Mouse (Mus musculus) midbrain, postnatal 0 days (tissue): ENCODE data around the gene Cnga4. TPM values are rescaled to one million over a fixed set of nuclear protein-coding genes. Genes with fewer than 3 reads are reported as not detected.
"Not testable (repeated sequence)": the region's sequence is repeated elsewhere in the genome, so short reads cannot be mapped to it uniquely, and the experiment has no call there.

Source experiments
- ATAC-seq: fragments of 200-750 bp; cut with Nextera tagmentation; 2 replicates; pipeline ENCODE4 v1.8.0; 2017; ENCODE audit warnings: moderate number of reproducible peaks, mild to moderate bottlenecking, moderate TSS enrichment, moderate library complexity; ENCODE audit not compliant: low FRiP score
- DNase-seq: peaks from one replicate; pipeline ENCODE4 v3.0.0-alpha.2; 2015; ENCODE audit warnings: low spot score
- H3K27ac ChIP-seq: fragments of 300-500 bp; sonication (generic); 2 replicates; pipeline ENCODE4 v1.5.1; 2014; ENCODE audit warnings: low read depth, mild to moderate bottlenecking, low read length, mixed read lengths
- H3K27me3 ChIP-seq: fragments of 300-500 bp; sonication (generic); 2 replicates; pipeline ENCODE4 v1.6.1; 2014; ENCODE audit warnings: low read length, control low read depth, mixed read lengths; ENCODE audit not compliant: insufficient read depth
- H3K36me3 ChIP-seq: fragments of 300-500 bp; sonication (generic); 2 replicates; pipeline ENCODE4 v1.6.1; 2014; ENCODE audit warnings: low read length, control low read depth, mixed read lengths; ENCODE audit not compliant: insufficient read depth
- H3K4me1 ChIP-seq: fragments of 300-500 bp; sonication (generic); 2 replicates; pipeline ENCODE4 v1.6.1; 2014; ENCODE audit warnings: mild to moderate bottlenecking, control low read depth, antibody characterized with exemption, low read length, mixed read lengths; ENCODE audit not compliant: insufficient read depth
- H3K4me2 ChIP-seq: fragments of 300-500 bp; sonication (generic); 2 replicates; pipeline ENCODE4 v1.6.1; 2014; ENCODE audit warnings: low read depth, mild to moderate bottlenecking, low read length, mixed read lengths; ENCODE audit not compliant: poor library complexity, severe bottlenecking
- H3K4me3 ChIP-seq: fragments of 300-500 bp; sonication (generic); 2 replicates; pipeline ENCODE4 v1.5.1; 2014; ENCODE audit warnings: low read depth, mild to moderate bottlenecking, low read length, moderate library complexity
- H3K9ac ChIP-seq: fragments of 300-500 bp; sonication (generic); replicated peaks from 2 replicates; pipeline ENCODE4 v1.6.1; 2014; ENCODE audit warnings: mild to moderate bottlenecking, low read length, moderate library complexity, mixed read lengths; ENCODE audit not compliant: poor library complexity, severe bottlenecking
- H3K9me3 ChIP-seq: fragments of 300-500 bp; sonication (generic); 2 replicates; pipeline ENCODE4 v1.6.1; 2016; ENCODE audit warnings: low read length, control low read depth
- CTCF ChIP-seq: IDR thresholded peaks from 2 replicates; pipeline ENCODE4 v1.5.1; 2016; ENCODE audit warnings: antibody characterized with exemption, mild to moderate bottlenecking
- WGBS: fragments of 180-500 bp; shearing (Covaris S2); extraction: QIAGEN DNeasy Blood & Tissue Kit; methylation state at CpG from one replicate; pipeline ENCODE4 v1.1.7; 2014; 5-methylcytosine and 5-hydroxymethylcytosine counted together
- polyA plus RNA-seq: library from polyadenylated mRNA; unstranded; fragments of >200 nt; fragmentation: Nextera tagmentation; extraction: Ambion mirVana; gene quantifications from 2 replicates; pipeline ENCODE4 v1.2.1, GENCODE M21; 2015
- total RNA-seq: library from RNA; depleted of rRNA; stranded (reverse); fragments of >200 nt; gene quantifications from 2 replicates; pipeline ENCODE4 v1.2.3, GENCODE M21; 2014

Cnga4 gene
- total and polyA plus RNA-seq, 2 experiments from 2014 or later, result 0.21 to 0.49 TPM

- DNase-seq (peak; percentile 99), ATAC-seq (peak; percentile 99)
- H3K9me3 ChIP-seq, result no peaks in the 10 kb centered on the region
- H3K4me2 ChIP-seq, result peak within 1 kb of the TSS; percentile 68
- H3K36me3 ChIP-seq, result no peaks in the 10 kb centered on the region
- peak within 1 kb of the TSS; percentile 90 for H3K9ac ChIP-seq
- WGBS, result under 1% methylated on average over 54 of the region's 55 CpGs
- peak within 1 kb of the TSS; percentile 86 for H3K4me3 ChIP-seq
- H3K27ac ChIP-seq, result peak within 1 kb of the TSS; percentile 76
- TF ChIP-seq CTCF, result peak; percentile 12; the same call in 1 of the 2 replicates
- no peaks in the 10 kb centered on the region for H3K27me3 ChIP-seq
- peaks cover 4% of the 10 kb centered on the region; the same call in 1 of the 2 replicates for H3K4me1 ChIP-seq
Measured at GRCm38 (mm10) chr7:105399935-105400624, 4.3 kb upstream of the Cnga4 start, which contains the start of gene Fam160a2. TSS of gene Fam160a2 (minus strand) at chr7:105400054.

GRCm38 (mm10) chr7:105406322-105406721 is 2.0 kb downstream of the Cnga4 start:
- DNase-seq, result no peak
- Histone ChIP-seq H3K4me2 (no peak overlapping the region), H3K36me3 (no peaks in the 10 kb centered on the region), H3K9ac (no peak overlapping the region), H3K4me1 (no peaks in the 10 kb centered on the region), H3K9me3 (no peaks in the 10 kb centered on the region), H3K4me3 (no peak overlapping the region), H3K27me3 (no peaks in the 10 kb centered on the region), H3K27ac (no peak overlapping the region)
- TF ChIP-seq CTCF, result no peak
- ATAC-seq, result no peak
- 75% methylated on average over 1 of the region's 1 CpGs for WGBS

DNA sequence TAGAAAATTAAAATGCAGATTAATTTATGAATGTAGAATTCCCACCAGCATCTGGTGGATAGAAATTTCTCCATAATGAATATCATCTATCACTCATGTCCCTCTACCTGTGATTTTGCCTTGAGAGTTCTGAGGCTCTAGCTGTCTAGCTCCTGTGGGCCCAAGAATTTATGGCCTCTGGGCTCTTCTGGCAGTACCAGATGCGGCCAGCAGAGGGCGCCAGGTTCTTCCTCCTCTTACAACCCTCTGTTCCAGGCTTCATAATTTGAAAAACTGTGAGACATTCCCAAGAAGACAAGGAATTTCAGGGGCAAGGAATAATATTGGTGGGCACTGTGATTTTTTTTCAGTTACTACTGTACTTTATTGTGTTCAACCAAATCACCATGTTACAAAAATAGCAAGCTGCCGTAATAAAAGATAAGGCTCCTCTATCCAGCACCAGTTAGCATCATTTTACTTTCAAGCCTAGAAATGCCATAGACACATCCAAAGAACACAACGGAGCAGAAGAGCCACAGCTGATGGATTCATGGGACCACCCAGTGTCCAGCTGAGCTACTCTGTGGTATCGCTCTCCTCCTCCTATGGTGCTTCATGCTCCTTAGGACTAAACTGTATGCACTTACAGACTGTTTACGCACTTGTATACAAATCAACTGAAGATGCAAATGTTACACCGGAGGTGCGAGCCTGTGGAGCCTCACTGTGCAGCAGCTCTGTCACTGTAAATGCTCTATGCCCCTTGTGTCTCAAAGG is 7.7 kb downstream of the Cnga4 start:
- TF ChIP-seq CTCF, result peak; percentile 87
- not testable (repeated sequence) for ATAC-seq, H3K27ac ChIP-seq, H3K9ac ChIP-seq, H3K36me3 ChIP-seq, H3K4me1 ChIP-seq, H3K9me3 ChIP-seq, H3K27me3 ChIP-seq, H3K4me3 ChIP-seq, H3K4me2 ChIP-seq
- WGBS, result 61% methylated on average over 8 of the region's 8 CpGs
- peak; percentile 65 for DNase-seq

DNA sequence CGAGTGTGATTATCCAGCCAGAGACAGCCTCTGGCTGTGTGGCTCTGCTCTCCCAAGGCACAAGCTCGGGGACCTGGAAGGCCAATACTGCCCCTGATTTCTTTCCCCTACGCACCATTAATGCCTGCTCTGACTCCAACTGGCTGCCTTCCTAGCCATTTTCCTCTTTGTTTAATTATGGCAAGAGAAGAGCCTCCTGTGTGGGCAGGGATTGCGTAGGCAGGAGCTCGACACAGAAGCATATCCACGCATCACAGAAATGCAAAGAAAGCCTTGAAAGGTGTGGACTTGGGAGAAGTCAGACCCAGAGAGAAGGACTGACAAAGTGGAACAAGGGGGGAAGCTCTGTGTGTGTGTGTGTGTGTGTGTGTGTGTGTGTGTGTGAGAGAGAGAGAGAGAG is 10.0 kb downstream of the Cnga4 start:
- Histone ChIP-seq H3K36me3 (no peaks in the 10 kb centered on the region), H3K9ac (no peak overlapping the region)

GRCm38 (mm10) chr7:105416529-105416928 is 12.2 kb downstream of the Cnga4 start:
- Histone ChIP-seq H3K4me1 (no peaks in the 10 kb centered on the region), H3K4me2 (no peak overlapping the region), H3K4me3 (no peak overlapping the region), H3K9me3 (no peaks in the 10 kb centered on the region), H3K27ac (no peak overlapping the region), H3K36me3 (no peaks in the 10 kb centered on the region), H3K9ac (no peak overlapping the region), H3K27me3 (no peaks in the 10 kb centered on the region)
- 95% methylated on average over 7 of the region's 7 CpGs for WGBS
- DNase-seq, result no peak
- no peak for TF ChIP-seq CTCF
- ATAC-seq, result no peak

More for the DNA sequence above, 10.0 kb downstream of the Cnga4 start:
- H3K4me1 ChIP-seq, result no peaks in the 10 kb centered on the region
- H3K4me3 ChIP-seq, result no peak overlapping the region
- no peaks in the 10 kb centered on the region for H3K9me3 ChIP-seq
- H3K27me3 ChIP-seq, result no peaks in the 10 kb centered on the region
- no peak for TF ChIP-seq CTCF
- H3K4me2 ChIP-seq, result no peak overlapping the region
- no peak overlapping the region for H3K27ac ChIP-seq
- DNase-seq, result no peak
- 57% methylated on average over 6 of the region's 6 CpGs for WGBS
- ATAC-seq, result no peak

GRCm38 (mm10) chr7:105418106-105418505 is 13.7 kb downstream of the Cnga4 start:
- Histone ChIP-seq H3K4me2 (no peak overlapping the region), H3K27me3 (no peaks in the 10 kb centered on the region), H3K36me3 (no peaks in the 10 kb centered on the region), H3K9me3 (no peaks in the 10 kb centered on the region), H3K4me3 (no peak overlapping the region), H3K4me1 (no peaks in the 10 kb centered on the region), H3K9ac (no peak overlapping the region), H3K27ac (peak overlapping the region; percentile 57)
- ATAC-seq, result peak; percentile 68
- peak; percentile 28 for DNase-seq
- no peak for TF ChIP-seq CTCF
- WGBS, result 63% methylated on average over 5 of the region's 5 CpGs
